Comparison of ENCODE assay signal across 20 mouse cellular contexts in the genomic region with DNA sequence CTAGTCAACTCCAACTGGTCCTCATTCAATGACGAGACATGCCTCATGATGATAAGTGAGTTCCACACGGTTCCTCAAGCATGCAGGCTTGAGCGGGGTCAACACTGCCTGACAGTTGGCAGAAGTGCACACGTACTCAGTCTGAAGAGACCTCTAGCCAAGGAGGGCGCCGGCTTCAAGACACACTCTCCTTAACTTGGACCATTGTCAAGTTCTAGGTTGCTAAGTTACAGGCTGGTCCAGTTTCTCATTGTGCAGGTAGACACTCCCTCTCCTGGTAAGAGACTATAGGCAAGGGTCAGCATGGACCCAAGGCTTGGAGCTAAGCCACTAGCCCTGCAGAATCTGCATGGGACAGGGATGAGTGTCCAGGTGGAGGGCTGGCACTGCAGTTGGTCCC. TPM values are rescaled to one million over a fixed set of nuclear protein-coding genes. Genes with fewer than 3 reads are reported as not detected.
DNase-seq lines count a peak whose midpoint lies in the region; ATAC-seq and TF ChIP-seq lines count a peak whose summit lies in the region.
"Had no signal": no experiment of that assay in that cellular context is flagged by ENCODE, and none has a peak within 500 bp of the region (broad histone marks: within the 10 kb centered on the region; RNA-seq: fewer than 3 reads in every experiment).

No protein-coding gene starts in this region.

- H3K79me2 ChIP-seq in heart, adult 2 months (replicated peaks; ENCODE audit: control insufficient read depth, insufficient read depth, low read length), result no peaks in the 10 kb centered on the region

- H3K9ac ChIP-seq in lung, embryonic 14.5 days, result no peak overlapping the region; the same call in 1 of the 2 replicates
- no peak overlapping the region for H3K9ac ChIP-seq in forebrain, embryonic 15.5 days (replicated peaks)
- no peak overlapping the region for H3K9ac ChIP-seq in heart, adult 2 months (ENCODE audit: low read depth, low read length)
- H3K9ac ChIP-seq: embryonic facial prominence, embryonic 13.5 days; forebrain, embryonic 12.5 days; heart, embryonic 15.5 days; hindbrain, embryonic 13.5 days had no signal

- H3K27ac ChIP-seq in kidney, adult 2 months (ENCODE audit: insufficient read depth, low read depth, low read length), result no peak overlapping the region
- H3K27ac ChIP-seq in lung, embryonic 14.5 days (ENCODE audit: low read depth), result peak overlapping the region; percentile 67; the same call in 1 of the 2 replicates
- no peak overlapping the region for H3K27ac ChIP-seq in forebrain, embryonic 15.5 days (replicated peaks)
- H3K27ac ChIP-seq in heart, adult 2 months, result no peak overlapping the region
- H3K27ac ChIP-seq: embryonic facial prominence, embryonic 13.5 days; forebrain, embryonic 12.5 days; gastrocnemius, adult 2 months; heart, embryonic 10.5 days; heart, embryonic 15.5 days; hindbrain, embryonic 13.5 days; hindbrain, postnatal 0 days had no signal

- 34% methylated on average over 6 of the region's 6 CpGs for WGBS in kidney, adult 2 months
- 76% methylated on average over 6 of the region's 6 CpGs for WGBS in lung, embryonic 14.5 days
- 92% methylated on average over 6 of the region's 6 CpGs for WGBS in forebrain, embryonic 15.5 days
- 84% methylated on average over 6 of the region's 6 CpGs for WGBS in heart, adult 2 months

- H3K27me3 ChIP-seq in kidney, adult 2 months (replicated peaks; ENCODE audit: control insufficient read depth, insufficient read depth, low read length), result no peaks in the 10 kb centered on the region
- no peaks in the 10 kb centered on the region for H3K27me3 ChIP-seq in lung, embryonic 14.5 days (ENCODE audit: insufficient read depth, low read length)
- H3K27me3 ChIP-seq in forebrain, embryonic 15.5 days, result no peaks in the 10 kb centered on the region
- no peaks in the 10 kb centered on the region for H3K27me3 ChIP-seq in heart, adult 2 months (ENCODE audit: control insufficient read depth, insufficient read depth, low read length)
- H3K27me3 ChIP-seq: embryonic facial prominence, embryonic 13.5 days; forebrain, embryonic 12.5 days; heart, embryonic 15.5 days; hindbrain, embryonic 13.5 days had no signal

- intact Hi-C loops in heart, adult 2 months (cut with DNase I), result no loop called here

- ATAC-seq in lung, embryonic 14.5 days (ENCODE audit: insufficient read depth), result 0 out of 2 replicates have a peak, but pooled peaks have one; percentile 32
- ATAC-seq in forebrain, embryonic 15.5 days (replicated peaks), result no peak
- ATAC-seq: hindbrain, postnatal 0 days had no signal

- peak; percentile 38 for DNase-seq in kidney, postnatal 14 days
- no peak for DNase-seq in kidney, adult 2 months
- DNase-seq in NIH3T3 (ENCODE audit: low read depth), result peak; percentile 58
- DNase-seq in lung, embryonic 14.5 days, result no peak
- peak; percentile 50 for DNase-seq in lung, postnatal 10 days
- no peak for DNase-seq in heart, adult 2 months
- no peak for DNase-seq in urinary bladder, adult 2 months (ENCODE audit: low spot score)
- DNase-seq: cerebellum, adult 2 months; heart, postnatal 14 days had no signal

- peaks cover 19% of the 10 kb centered on the region for H3K4me1 ChIP-seq in kidney, adult 2 months (ENCODE audit: control insufficient read depth, insufficient read depth, low read length)
- H3K4me1 ChIP-seq in lung, embryonic 14.5 days (ENCODE audit: insufficient read depth), result no peaks in the 10 kb centered on the region
- H3K4me1 ChIP-seq in forebrain, embryonic 15.5 days, result no peaks in the 10 kb centered on the region
- no peaks in the 10 kb centered on the region for H3K4me1 ChIP-seq in heart, adult 2 months (ENCODE audit: control insufficient read depth, insufficient read depth, low read length)
- H3K4me1 ChIP-seq: forebrain, embryonic 12.5 days; hindbrain, embryonic 13.5 days had no signal

- H3K9me3 ChIP-seq in lung, embryonic 14.5 days (ENCODE audit: low read depth, low read length), result no peaks in the 10 kb centered on the region
- no peaks in the 10 kb centered on the region for H3K9me3 ChIP-seq in forebrain, embryonic 15.5 days
- H3K9me3 ChIP-seq: embryonic facial prominence, embryonic 13.5 days; forebrain, embryonic 12.5 days; heart, embryonic 10.5 days; heart, embryonic 15.5 days; hindbrain, embryonic 13.5 days had no signal

- TF ChIP-seq CTCF in kidney, adult 2 months (conservative IDR thresholded peaks at IDR 0.05; ENCODE audit: insufficient read depth, insufficient read length, low read depth, low read length), result no peak
- TF ChIP-seq CTCF in lung, embryonic 14.5 days (IDR thresholded peaks at IDR 0.05; ENCODE audit: low read depth), result no peak
- no peak for TF ChIP-seq CTCF in heart, adult 2 months (IDR thresholded peaks at IDR 0.05)

- TF ChIP-seq EP300 in heart, adult 2 months (IDR thresholded peaks at IDR 0.05; ENCODE audit: insufficient read depth, low read depth, low read length), result no peak

- TF ChIP-seq POLR2A in kidney, adult 2 months (IDR thresholded peaks at IDR 0.05; ENCODE audit: low read depth, low read length), result no peak
- TF ChIP-seq POLR2A in heart, adult 2 months (IDR thresholded peaks at IDR 0.05; ENCODE audit: insufficient read depth, low read depth, low read length), result no peak

- H3K4me3 ChIP-seq in kidney, adult 2 months (ENCODE audit: insufficient read depth, low read depth, low read length), result no peak overlapping the region
- no peak overlapping the region for H3K4me3 ChIP-seq in lung, embryonic 14.5 days (ENCODE audit: low read depth, low read length)
- no peak overlapping the region for H3K4me3 ChIP-seq in forebrain, embryonic 15.5 days
- no peak overlapping the region for H3K4me3 ChIP-seq in heart, adult 2 months
- H3K4me3 ChIP-seq: embryonic facial prominence, embryonic 13.5 days; forebrain, embryonic 12.5 days; gastrocnemius, adult 2 months; heart, embryonic 10.5 days; heart, embryonic 15.5 days; hindbrain, embryonic 13.5 days had no signal

- peaks cover 2% of the 10 kb centered on the region; the same call in 1 of the 2 replicates for H3K36me3 ChIP-seq in kidney, adult 2 months (ENCODE audit: control insufficient read depth, insufficient read depth, low read length)
- H3K36me3 ChIP-seq in lung, embryonic 14.5 days (ENCODE audit: insufficient read depth), result peaks cover 64% of the 10 kb centered on the region
- H3K36me3 ChIP-seq in forebrain, embryonic 15.5 days, result peaks cover 38% of the 10 kb centered on the region
- H3K36me3 ChIP-seq in heart, adult 2 months (ENCODE audit: control insufficient read depth, insufficient read depth, low read length), result no peaks in the 10 kb centered on the region

- no peak overlapping the region for H3K4me2 ChIP-seq in lung, embryonic 14.5 days
- no peak overlapping the region for H3K4me2 ChIP-seq in forebrain, embryonic 15.5 days (replicated peaks)
- H3K4me2 ChIP-seq: embryonic facial prominence, embryonic 13.5 days; forebrain, embryonic 12.5 days; heart, embryonic 15.5 days; hindbrain, embryonic 13.5 days had no signal

RNA-seq across cellular contexts. Expression of a gene that starts 14.0 kb away (rescaled TPM):
- 0.54 and 0.56 TPM in 2 replicates for polyA plus RNA-seq in kidney, adult 2 months (2012; rRNA removed)
- 0.14 and 0.39 TPM in 2 replicates for polyA plus RNA-seq in lung, embryonic 14.5 days (2014; fragmentation: Nextera tagmentation; extraction: Ambion mirVana)
- polyA plus RNA-seq in forebrain, embryonic 15.5 days (2015; fragmentation: Nextera tagmentation; extraction: Ambion mirVana), result 0.27 and 0.38 TPM in 2 replicates
- not detected for total RNA-seq in heart, adult 2 months (2021)
- polyA plus RNA-seq in heart, adult 2 months (2012; rRNA removed), result 0.23 and 0.27 TPM in 2 replicates
- polyA plus RNA-seq in urinary bladder, adult 2 months (2012; rRNA removed), result 18.8 and 20.0 TPM in 2 replicates
- total RNA-seq: gastrocnemius, adult 2 months; gastrocnemius, postnatal 25 days; granulocyte monocyte progenitor cell, adult 5-6 weeks; hematopoietic stem cell, adult 5-6 weeks had no signal
- polyA plus RNA-seq: heart, embryonic 15.5 days had no signal

RNA-seq across cellular contexts. Expression of a gene that starts 22.8 kb away (rescaled TPM):
- 129 and 139 TPM in 2 replicates for polyA plus RNA-seq in kidney, adult 2 months (2012; rRNA removed)
- polyA plus RNA-seq in lung, embryonic 14.5 days (2014; fragmentation: Nextera tagmentation; extraction: Ambion mirVana), result 68.9 and 69.4 TPM in 2 replicates
- 68.1 and 70.3 TPM in 2 replicates for polyA plus RNA-seq in forebrain, embryonic 15.5 days (2015; fragmentation: Nextera tagmentation; extraction: Ambion mirVana)
- 10 to 100 TPM; 31.4 to 38.0 TPM for total RNA-seq in heart, adult 2 months (2021)
- polyA plus RNA-seq in heart, adult 2 months (2012; rRNA removed), result 59.3 and 63.7 TPM in 2 replicates
- 73.2 and 82.1 TPM in 2 replicates for polyA plus RNA-seq in urinary bladder, adult 2 months (2012; rRNA removed)

RNA-seq across cellular contexts. Expression of a gene that starts 49.8 kb away (rescaled TPM):
- 118 and 133 TPM in 2 replicates for polyA plus RNA-seq in kidney, adult 2 months (2012; rRNA removed)
- 29.6 and 30.3 TPM in 2 replicates for polyA plus RNA-seq in lung, embryonic 14.5 days (2014; fragmentation: Nextera tagmentation; extraction: Ambion mirVana)
- 3.7 and 5.6 TPM in 2 replicates for polyA plus RNA-seq in forebrain, embryonic 15.5 days (2015; fragmentation: Nextera tagmentation; extraction: Ambion mirVana)
- total RNA-seq in heart, adult 2 months (2021), result 10 to 100 TPM; 56.4 to 68.6 TPM
- 61.9 and 84.0 TPM in 2 replicates for polyA plus RNA-seq in heart, adult 2 months (2012; rRNA removed)
- 514 and 535 TPM in 2 replicates for polyA plus RNA-seq in urinary bladder, adult 2 months (2012; rRNA removed)

Comparison
In these comparisons a context has a peak if more than half of its experiments do, and no peak if none do; other contexts are left out.
1. DNase-seq: peak in kidney, postnatal 14 days (single experiment), NIH3T3 (single experiment) and lung, postnatal 10 days (single experiment); none in kidney, adult 2 months (single experiment), lung, embryonic 14.5 days (single experiment), heart, adult 2 months (0 of 2) and urinary bladder, adult 2 months (single experiment).
2. RNA of a gene that starts 14.0 kb away (polyA plus RNA-seq): 18.8 to 20.0 TPM in urinary bladder, adult 2 months; 0.54 to 0.56 TPM in kidney, adult 2 months, 0.14 to 0.39 TPM in lung, embryonic 14.5 days, 0.27 to 0.38 TPM in forebrain, embryonic 15.5 days and 0.23 to 0.27 TPM in heart, adult 2 months; every median in the first group is over 10 times any median in the second.